ENCODE assay signal across 8 mouse cellular contexts in the genomic region with DNA sequence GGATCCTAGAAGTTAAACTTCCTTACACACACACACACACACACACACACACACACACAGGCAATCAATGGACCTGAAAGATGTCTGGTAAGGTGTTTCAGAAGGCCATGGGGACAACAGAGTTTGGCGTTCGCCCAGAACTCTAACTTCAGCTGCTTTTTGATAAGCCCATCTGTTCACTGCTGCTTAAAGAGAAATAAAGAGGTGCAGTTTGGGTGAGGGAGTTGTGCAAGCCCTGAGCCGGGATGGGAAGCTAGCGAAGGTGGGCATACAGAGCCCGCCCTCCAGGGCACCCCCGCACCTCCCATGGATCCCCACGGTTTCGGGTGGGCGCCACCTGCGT. TPM values are rescaled to one million over a fixed set of nuclear protein-coding genes. Genes with fewer than 3 reads are reported as not detected.
DNase-seq lines count a peak whose midpoint lies in the region; ATAC-seq and TF ChIP-seq lines count a peak whose summit lies in the region.

No protein-coding gene starts in this region.

- H3K27ac ChIP-seq in testis, adult 2 months (ENCODE audit: control insufficient read depth, insufficient read depth, low read depth, low read length) = no peak overlapping the region
- no peak overlapping the region for H3K27ac ChIP-seq in intestine, embryonic 16.5 days (ENCODE audit: low read length)
- 0 out of 2 replicates have a peak overlapping the region, but pooled peaks have one; percentile 33 for H3K27ac ChIP-seq in neural tube, embryonic 13.5 days (replicated peaks)

- H3K27me3 ChIP-seq in testis, adult 2 months (ENCODE audit: control insufficient read depth, insufficient read depth, low read length) = no peaks in the 10 kb centered on the region
- peaks cover 10% of the 10 kb centered on the region; the same call in 1 of the 2 replicates for H3K27me3 ChIP-seq in intestine, embryonic 16.5 days (replicated peaks; ENCODE audit: control insufficient read depth, insufficient read depth, low read length)
- H3K27me3 ChIP-seq in neural tube, embryonic 13.5 days = peaks cover 42% of the 10 kb centered on the region

- peak; percentile 22 for DNase-seq in embryo, embryonic 10.5 days (ENCODE audit: low spot score)
- no peak for DNase-seq in embryo, embryonic 10 days (ENCODE audit: low spot score)
- no peak for DNase-seq in testis, postnatal 14 days (ENCODE audit: low spot score)
- no peak for DNase-seq in right cerebral cortex, postnatal 25 days
- DNase-seq in thymus, adult 18-20 months = no peak

- peak overlapping the region; percentile 85 for H3K4me3 ChIP-seq in testis, adult 2 months (ENCODE audit: control insufficient read depth, low read depth, low read length)
- peak overlapping the region; percentile 68 for H3K4me3 ChIP-seq in intestine, embryonic 16.5 days (ENCODE audit: low read length)
- H3K4me3 ChIP-seq in neural tube, embryonic 13.5 days = peak overlapping the region; percentile 72

- peak overlapping the region; percentile 64 for H3K9ac ChIP-seq in intestine, embryonic 16.5 days (ENCODE audit: low read depth, low read length)
- peak overlapping the region; percentile 76 for H3K9ac ChIP-seq in neural tube, embryonic 13.5 days

- TF ChIP-seq CTCF in testis, adult 2 months (IDR thresholded peaks at IDR 0.05; ENCODE audit: control insufficient read depth, insufficient read depth, insufficient replicate concordance, low read depth, low read length) = no peak

- no peaks in the 10 kb centered on the region for H3K36me3 ChIP-seq in testis, adult 2 months (ENCODE audit: control insufficient read depth, insufficient read depth, low read length)
- no peaks in the 10 kb centered on the region for H3K36me3 ChIP-seq in intestine, embryonic 16.5 days (ENCODE audit: control insufficient read depth, insufficient read depth, low read length)
- H3K36me3 ChIP-seq in neural tube, embryonic 13.5 days = no peaks in the 10 kb centered on the region

- no peak for ATAC-seq in intestine, embryonic 16.5 days
- ATAC-seq in neural tube, embryonic 13.5 days (ENCODE audit: low read depth) = no peak

- peaks cover 18% of the 10 kb centered on the region for H3K4me1 ChIP-seq in testis, adult 2 months (ENCODE audit: control insufficient read depth, insufficient read depth, low read length)
- H3K4me1 ChIP-seq in intestine, embryonic 16.5 days (ENCODE audit: control insufficient read depth, insufficient read depth, low read length) = peaks cover 13% of the 10 kb centered on the region
- peaks cover 27% of the 10 kb centered on the region for H3K4me1 ChIP-seq in neural tube, embryonic 13.5 days (replicated peaks)

- peak overlapping the region; percentile 99 for H3K4me2 ChIP-seq in intestine, embryonic 16.5 days (ENCODE audit: low read depth, low read length)
- H3K4me2 ChIP-seq in neural tube, embryonic 13.5 days = peak overlapping the region; percentile 92

- no peaks in the 10 kb centered on the region for H3K9me3 ChIP-seq in intestine, embryonic 16.5 days (ENCODE audit: control insufficient read depth, low read length)
- no peaks in the 10 kb centered on the region for H3K9me3 ChIP-seq in neural tube, embryonic 13.5 days

- TF ChIP-seq POLR2A in testis, adult 2 months (IDR thresholded peaks at IDR 0.05; ENCODE audit: control insufficient read depth, low read depth, low read length) = 0 out of 2 replicates have a peak, but pooled peaks have one; percentile 11

- 3% methylated on average over 6 of the region's 10 CpGs for WGBS in intestine, embryonic 16.5 days
- WGBS in neural tube, embryonic 13.5 days = 3% methylated on average over 10 of the region's 10 CpGs

RNA-seq across cellular contexts. Expression of gene Abcc4, which starts 0.6 kb away (rescaled TPM):
- polyA plus RNA-seq in testis, adult 2 months (2012; rRNA removed) = 0.96 and 1.9 TPM in 2 replicates
- 1.8 and 2.0 TPM in 2 replicates for polyA plus RNA-seq in intestine, embryonic 16.5 days (2015; fragmentation: Nextera tagmentation; extraction: Ambion mirVana)
- 4.0 and 4.7 TPM in 2 replicates for polyA plus RNA-seq in neural tube, embryonic 13.5 days (2015; fragmentation: Nextera tagmentation; extraction: Ambion mirVana)
